Mouse (Mus musculus): ENCODE data around the gene Il1rl1. TPM values are rescaled to one million over a fixed set of nuclear protein-coding genes. Genes with fewer than 3 reads are reported as not detected.

Il1rl1 gene
- 413 and 663 TPM in 2 replicates for polyA plus RNA-seq (2011; ENCODE audit: insufficient read length, low read depth, missing spikeins)

GRCm38 (mm10) chr1:40428910-40429675, at the start of gene Il1rl1:
TSS of gene Il1rl1 (plus strand) at chr1:40429570.
- no peak within 1 kb of the TSS for H3K4me3 ChIP-seq (ENCODE audit: insufficient read depth, low read length)

GRCm38 (mm10) chr1:40380111-40380510, 49.3 kb upstream of the Il1rl1 start:
- Histone ChIP-seq H3K4me3 (ENCODE audit: insufficient read depth, low read length) (no peak overlapping the region), H3K4me1 (ENCODE audit: control insufficient read depth, insufficient read depth, low read length) (no peaks in the 10 kb centered on the region), H3K27ac (ENCODE audit: insufficient read depth, low read length) (no peak overlapping the region)
- TF ChIP-seq POLR2A (IDR thresholded peaks at IDR 0.05; ENCODE audit: low read depth, low read length): no peak
- no peak for TF ChIP-seq CTCF (IDR thresholded peaks at IDR 0.05; ENCODE audit: borderline replicate concordance, insufficient read depth, low read length)

More at GRCm38 (mm10) chr1:40428910-40429675, at the start of gene Il1rl1:
- H3K4me1 ChIP-seq (ENCODE audit: control insufficient read depth, insufficient read depth, low read length): peaks cover 9% of the 10 kb centered on the region; the same call in 1 of the 2 replicates
- peak within 1 kb of the TSS; percentile 73; the same call in 1 of the 2 replicates for H3K27ac ChIP-seq (ENCODE audit: insufficient read depth, low read length)
- TF ChIP-seq POLR2A (IDR thresholded peaks at IDR 0.05; ENCODE audit: low read depth, low read length) (no peak), CTCF (IDR thresholded peaks at IDR 0.05; ENCODE audit: borderline replicate concordance, insufficient read depth, low read length) (no peak)

GRCm38 (mm10) chr1:40380990-40381389, 48.4 kb upstream of the Il1rl1 start:
- Histone ChIP-seq H3K27ac (ENCODE audit: insufficient read depth, low read length) (no peak overlapping the region), H3K4me1 (ENCODE audit: control insufficient read depth, insufficient read depth, low read length) (no peaks in the 10 kb centered on the region), H3K4me3 (ENCODE audit: insufficient read depth, low read length) (no peak overlapping the region)
- TF ChIP-seq POLR2A (IDR thresholded peaks at IDR 0.05; ENCODE audit: low read depth, low read length): no peak
- TF ChIP-seq CTCF (IDR thresholded peaks at IDR 0.05; ENCODE audit: borderline replicate concordance, insufficient read depth, low read length): no peak

- Histone ChIP-seq H3K27ac (ENCODE audit: insufficient read depth, low read length) (no peak overlapping the region), H3K4me3 (ENCODE audit: insufficient read depth, low read length) (no peak overlapping the region), H3K4me1 (ENCODE audit: control insufficient read depth, insufficient read depth, low read length) (no peaks in the 10 kb centered on the region)
- TF ChIP-seq CTCF (IDR thresholded peaks at IDR 0.05; ENCODE audit: borderline replicate concordance, insufficient read depth, low read length): no peak
- no peak for TF ChIP-seq POLR2A (IDR thresholded peaks at IDR 0.05; ENCODE audit: low read depth, low read length)
Measured at GRCm38 (mm10) chr1:40382841-40383240, 46.5 kb upstream of the Il1rl1 start.

- no peak overlapping the region for H3K4me3 ChIP-seq (ENCODE audit: insufficient read depth, low read length)
- TF ChIP-seq CTCF (IDR thresholded peaks at IDR 0.05; ENCODE audit: borderline replicate concordance, insufficient read depth, low read length) (no peak), POLR2A (IDR thresholded peaks at IDR 0.05; ENCODE audit: low read depth, low read length) (no peak)
- no peaks in the 10 kb centered on the region for H3K4me1 ChIP-seq (ENCODE audit: control insufficient read depth, insufficient read depth, low read length)
- no peak overlapping the region for H3K27ac ChIP-seq (ENCODE audit: insufficient read depth, low read length)
Measured at GRCm38 (mm10) chr1:40384931-40385545, 44.3 kb upstream of the Il1rl1 start.

- H3K27ac ChIP-seq (ENCODE audit: insufficient read depth, low read length): no peak overlapping the region
Measured at GRCm38 (mm10) chr1:40391374-40391773, 38.0 kb upstream of the Il1rl1 start.

GRCm38 (mm10) chr1:40392535-40392934, 36.8 kb upstream of the Il1rl1 start:
- no peak for TF ChIP-seq POLR2A (IDR thresholded peaks at IDR 0.05; ENCODE audit: low read depth, low read length)
- no peak for TF ChIP-seq CTCF (IDR thresholded peaks at IDR 0.05; ENCODE audit: borderline replicate concordance, insufficient read depth, low read length)
- Histone ChIP-seq H3K4me3 (ENCODE audit: insufficient read depth, low read length) (no peak overlapping the region), H3K4me1 (ENCODE audit: control insufficient read depth, insufficient read depth, low read length) (peaks cover 4% of the 10 kb centered on the region; the same call in 1 of the 2 replicates), H3K27ac (ENCODE audit: insufficient read depth, low read length) (no peak overlapping the region; the same call in 1 of the 2 replicates)

More at GRCm38 (mm10) chr1:40391374-40391773, 38.0 kb upstream of the Il1rl1 start:
- TF ChIP-seq POLR2A (IDR thresholded peaks at IDR 0.05; ENCODE audit: low read depth, low read length) (no peak), CTCF (IDR thresholded peaks at IDR 0.05; ENCODE audit: borderline replicate concordance, insufficient read depth, low read length) (no peak)
- Histone ChIP-seq H3K4me3 (ENCODE audit: insufficient read depth, low read length) (no peak overlapping the region), H3K4me1 (ENCODE audit: control insufficient read depth, insufficient read depth, low read length) (peaks cover 4% of the 10 kb centered on the region; the same call in 1 of the 2 replicates)

GRCm38 (mm10) chr1:40393214-40393613, 36.2 kb upstream of the Il1rl1 start:
- Histone ChIP-seq H3K4me3 (ENCODE audit: insufficient read depth, low read length) (no peak overlapping the region), H3K4me1 (ENCODE audit: control insufficient read depth, insufficient read depth, low read length) (peaks cover 4% of the 10 kb centered on the region; the same call in 1 of the 2 replicates)
- TF ChIP-seq CTCF (IDR thresholded peaks at IDR 0.05; ENCODE audit: borderline replicate concordance, insufficient read depth, low read length): no peak
- TF ChIP-seq POLR2A (IDR thresholded peaks at IDR 0.05; ENCODE audit: low read depth, low read length): no peak

GRCm38 (mm10) chr1:40399639-40400038, 29.7 kb upstream of the Il1rl1 start:
- no peak overlapping the region for H3K27ac ChIP-seq (ENCODE audit: insufficient read depth, low read length)
- H3K4me1 ChIP-seq (ENCODE audit: control insufficient read depth, insufficient read depth, low read length): no peaks in the 10 kb centered on the region
- H3K4me3 ChIP-seq (ENCODE audit: insufficient read depth, low read length): no peak overlapping the region
- TF ChIP-seq CTCF (IDR thresholded peaks at IDR 0.05; ENCODE audit: borderline replicate concordance, insufficient read depth, low read length) (no peak), POLR2A (IDR thresholded peaks at IDR 0.05; ENCODE audit: low read depth, low read length) (no peak)

More at GRCm38 (mm10) chr1:40393214-40393613, 36.2 kb upstream of the Il1rl1 start:
- no peak overlapping the region for H3K27ac ChIP-seq (ENCODE audit: insufficient read depth, low read length)

Data from embryonic fibroblast, embryonic 13.5 days (primary cell).